Mouse (Mus musculus) embryonic facial prominence, embryonic 10.5 days (tissue): Measurements from ENCODE around the gene Map4k3. TPM values are rescaled to one million over a fixed set of nuclear protein-coding genes. Genes with fewer than 3 reads are reported as not detected.
"Not testable (repeated sequence)": the region's sequence is repeated elsewhere in the genome, so short reads cannot be mapped to it uniquely, and the experiment has no call there.

Experiments used
- DNase-seq: peaks from one replicate; pipeline ENCODE4 v3.0.0-alpha.2; 2017; ENCODE audit warnings: low spot score
- H3K27ac ChIP-seq: fragments of 300-500 bp; sonication (generic); replicated peaks from 2 replicates; pipeline ENCODE4 v1.5.1; 2016; ENCODE audit warnings: mild to moderate bottlenecking
- H3K27me3 ChIP-seq: fragments of 300-500 bp; sonication (generic); replicated peaks from 2 replicates; pipeline ENCODE4 v1.6.1; 2016; ENCODE audit warnings: low read depth, mild to moderate bottlenecking; ENCODE audit not compliant: poor library complexity, severe bottlenecking
- H3K36me3 ChIP-seq: fragments of 300-500 bp; sonication (generic); replicated peaks from 2 replicates; pipeline ENCODE4 v1.6.1; 2016; ENCODE audit warnings: mild to moderate bottlenecking, moderate library complexity
- H3K4me1 ChIP-seq: fragments of 300-500 bp; sonication (generic); 2 replicates; pipeline ENCODE4 v1.6.1; 2016
- H3K4me3 ChIP-seq: fragments of 300-500 bp; sonication (generic); 2 replicates; pipeline ENCODE4 v1.5.1; 2016; ENCODE audit warnings: mild to moderate bottlenecking, moderate library complexity
- H3K9me3 ChIP-seq: fragments of 300-500 bp; sonication (generic); 2 replicates; pipeline ENCODE4 v1.6.1; 2016; ENCODE audit warnings: mild to moderate bottlenecking
- WGBS: fragments of 180-500 bp; shearing (Covaris S2); methylation state at CpG from one replicate; pipeline ENCODE4 v1.1.7; 2016; 5-methylcytosine and 5-hydroxymethylcytosine counted together
- polyA plus RNA-seq: library from polyadenylated mRNA; unstranded; fragments of >200 nt; fragmentation: Nextera tagmentation; extraction: Ambion mirVana; gene quantifications from 2 replicates; pipeline ENCODE4 v1.2.1, GENCODE M21; 2016

Gene Map4k3
- polyA plus RNA-seq, 1 experiment from 2014 or later: 22.3 TPM

- DNase-seq: no peak
- no peaks in the 10 kb centered on the region for H3K27me3 ChIP-seq
- H3K36me3 ChIP-seq: no peaks in the 10 kb centered on the region
- no peaks in the 10 kb centered on the region for H3K9me3 ChIP-seq
- no peak overlapping the region for H3K4me3 ChIP-seq
- 84% methylated on average over 9 of the region's 9 CpGs for WGBS
- no peak overlapping the region for H3K27ac ChIP-seq
- peaks cover 9% of the 10 kb centered on the region for H3K4me1 ChIP-seq
Observed at GRCm38 (mm10) chr17:80755076-80755871, 27.0 kb upstream of the Map4k3 start.

- Histone ChIP-seq H3K4me3 (no peak overlapping the region), H3K36me3 (no peaks in the 10 kb centered on the region), H3K27ac (no peak overlapping the region), H3K27me3 (no peaks in the 10 kb centered on the region), H3K4me1 (peaks cover 9% of the 10 kb centered on the region), H3K9me3 (no peaks in the 10 kb centered on the region)
- DNase-seq: no peak
- 70% methylated on average over 8 of the region's 8 CpGs for WGBS
Observed at GRCm38 (mm10) chr17:80754589-80754988, 26.3 kb upstream of the Map4k3 start.

GRCm38 (mm10) chr17:80752466-80752865, 24.2 kb upstream of the Map4k3 start:
- Histone ChIP-seq H3K27me3 (no peaks in the 10 kb centered on the region), H3K9me3 (no peaks in the 10 kb centered on the region), H3K36me3 (no peaks in the 10 kb centered on the region), H3K4me1 (peaks cover 9% of the 10 kb centered on the region), H3K27ac (no peak overlapping the region), H3K4me3 (no peak overlapping the region)
- DNase-seq: peak; percentile 21
- 22% methylated on average over 1 of the region's 1 CpGs for WGBS

GRCm38 (mm10) chr17:80739421-80739820, 11.1 kb upstream of the Map4k3 start:
- no peaks in the 10 kb centered on the region for H3K4me1 ChIP-seq
- no peak overlapping the region for H3K4me3 ChIP-seq
- 85% methylated on average over 5 of the region's 5 CpGs for WGBS
- no peak for DNase-seq
- H3K36me3 ChIP-seq: no peaks in the 10 kb centered on the region
- no peak overlapping the region for H3K27ac ChIP-seq
- no peaks in the 10 kb centered on the region for H3K9me3 ChIP-seq
- H3K27me3 ChIP-seq: no peaks in the 10 kb centered on the region

- DNase-seq: no peak
- Histone ChIP-seq H3K4me3 (no peak overlapping the region), H3K27me3 (no peaks in the 10 kb centered on the region), H3K27ac (no peak overlapping the region), H3K4me1 (no peaks in the 10 kb centered on the region), H3K9me3 (no peaks in the 10 kb centered on the region), H3K36me3 (no peaks in the 10 kb centered on the region)
- WGBS: 75% methylated on average over 6 of the region's 6 CpGs
Observed at GRCm38 (mm10) chr17:80734700-80735099, 6.4 kb upstream of the Map4k3 start.

- no peak overlapping the region for H3K27ac ChIP-seq
- H3K4me3 ChIP-seq: no peak overlapping the region
Observed at GRCm38 (mm10) chr17:80733121-80733800, 5.0 kb upstream of the Map4k3 start.

GRCm38 (mm10) chr17:80732256-80732655, 4.0 kb upstream of the Map4k3 start:
- no peaks in the 10 kb centered on the region for H3K36me3 ChIP-seq
- no peaks in the 10 kb centered on the region for H3K9me3 ChIP-seq
- no peak overlapping the region for H3K4me3 ChIP-seq
- no peak for DNase-seq
- no peaks in the 10 kb centered on the region for H3K27me3 ChIP-seq
- no peak overlapping the region for H3K27ac ChIP-seq
- WGBS: 91% methylated on average over 4 of the region's 4 CpGs
- H3K4me1 ChIP-seq: peaks cover 8% of the 10 kb centered on the region

More at GRCm38 (mm10) chr17:80733121-80733800, 5.0 kb upstream of the Map4k3 start:
- DNase-seq: no peak
- WGBS: 75% methylated on average over 12 of the region's 12 CpGs
- Histone ChIP-seq H3K4me1 (peaks cover 8% of the 10 kb centered on the region), H3K36me3 (no peaks in the 10 kb centered on the region), H3K9me3 (no peaks in the 10 kb centered on the region), H3K27me3 (no peaks in the 10 kb centered on the region)

- WGBS: 91% methylated on average over 6 of the region's 6 CpGs
- not testable (repeated sequence) for H3K27me3 ChIP-seq, H3K27ac ChIP-seq, H3K4me3 ChIP-seq, DNase-seq, H3K9me3 ChIP-seq, H3K36me3 ChIP-seq
- H3K4me1 ChIP-seq: peaks cover 21% of the 10 kb centered on the region
Observed at GRCm38 (mm10) chr17:80730283-80730682, 2.0 kb upstream of the Map4k3 start.

- 86% methylated on average over 5 of the region's 5 CpGs for WGBS
Observed at GRCm38 (mm10) chr17:80729825-80730224, 1.5 kb upstream of the Map4k3 start.

GRCm38 (mm10) chr17:80729080-80729749, 930 bp upstream of the Map4k3 start:
- Histone ChIP-seq H3K4me1 (peaks cover 21% of the 10 kb centered on the region), H3K4me3 (peak overlapping the region; percentile 74), H3K9me3 (0 out of 2 replicates have a peak, but pooled peaks cover 2% of the 10 kb centered on the region), H3K27ac (no peak overlapping the region), H3K27me3 (no peaks in the 10 kb centered on the region), H3K36me3 (peaks cover 8% of the 10 kb centered on the region)
- no peak for DNase-seq
- WGBS: 26% methylated on average over 9 of the region's 9 CpGs

More at GRCm38 (mm10) chr17:80729825-80730224, 1.5 kb upstream of the Map4k3 start:
- H3K4me1 ChIP-seq: peaks cover 21% of the 10 kb centered on the region
- DNase-seq: no peak
- H3K9me3 ChIP-seq: 0 out of 2 replicates have a peak, but pooled peaks cover 2% of the 10 kb centered on the region
- no peak overlapping the region for H3K4me3 ChIP-seq
- no peaks in the 10 kb centered on the region for H3K27me3 ChIP-seq
- H3K36me3 ChIP-seq: peaks cover 8% of the 10 kb centered on the region
- H3K27ac ChIP-seq: no peak overlapping the region

- under 1% methylated on average over 54 of the region's 54 CpGs for WGBS
- H3K27ac ChIP-seq: peak overlapping the region; percentile 98
- peak overlapping the region; percentile 74 for H3K4me3 ChIP-seq
- 0 out of 2 replicates have a peak, but pooled peaks cover 2% of the 10 kb centered on the region for H3K9me3 ChIP-seq
- peaks cover 8% of the 10 kb centered on the region for H3K36me3 ChIP-seq
- H3K4me1 ChIP-seq: peaks cover 28% of the 10 kb centered on the region
- DNase-seq: peak; percentile 75
- H3K27me3 ChIP-seq: no peaks in the 10 kb centered on the region
Observed at GRCm38 (mm10) chr17:80727341-80727951, 839 bp downstream of the Map4k3 start.

GRCm38 (mm10) chr17:80726821-80727220, 1.5 kb downstream of the Map4k3 start:
- 20% methylated on average over 8 of the region's 8 CpGs for WGBS
- peak; percentile 20 for DNase-seq
- H3K27me3 ChIP-seq: no peaks in the 10 kb centered on the region
- peaks cover 11% of the 10 kb centered on the region for H3K36me3 ChIP-seq
- H3K27ac ChIP-seq: peak overlapping the region; percentile 98
- H3K4me3 ChIP-seq: peak overlapping the region; percentile 74
- H3K9me3 ChIP-seq: 0 out of 2 replicates have a peak, but pooled peaks cover 2% of the 10 kb centered on the region
- H3K4me1 ChIP-seq: peaks cover 34% of the 10 kb centered on the region
